Mouse (Mus musculus): ENCODE data around the gene Gm11937. TPM values are rescaled to one million over a fixed set of nuclear protein-coding genes. Genes with fewer than 3 reads are reported as not detected.
"Not testable (repeated sequence)": the region's sequence is repeated elsewhere in the genome, so short reads cannot be mapped to it uniquely, and the experiment has no call there.

The Gm11937 gene
- polyA plus RNA-seq, 1 experiment from 2014 or later: not detected

GRCm38 (mm10) chr11:99597742-99598141, 12.2 kb downstream of the Gm11937 start, which contains the start of gene Krtap9-3:
Krtap9-3 (minus strand) TSS chr11:99598105.
- not testable (repeated sequence) for H3K36me3 ChIP-seq (ENCODE audit: control insufficient read depth, insufficient read depth, low read length); DNase-seq (ENCODE audit: low spot score); H3K27me3 ChIP-seq (replicated peaks; ENCODE audit: control insufficient read depth, insufficient read depth, low read length); H3K9me3 ChIP-seq (replicated peaks; ENCODE audit: control insufficient read depth, low read length); H3K9ac ChIP-seq (ENCODE audit: low read length); H3K27ac ChIP-seq (ENCODE audit: low read depth, low read length); H3K4me3 ChIP-seq (ENCODE audit: low read depth, low read length); H3K4me2 ChIP-seq (ENCODE audit: low read length); H3K4me1 ChIP-seq (ENCODE audit: control insufficient read depth, insufficient read depth, low read length); ATAC-seq
- WGBS: 87% methylated on average over 3 of the region's 6 CpGs

- no peak within 1 kb of the TSS for H3K27ac ChIP-seq (ENCODE audit: low read depth, low read length)
- WGBS: 84% methylated on average over 6 of the region's 6 CpGs
These were observed 19.0 kb downstream of the Gm11937 start, which contains the start of gene Krtap1-3 for GRCm38 (mm10) chr11:99590981-99591380. Krtap1-3 (minus strand) TSS chr11:99591339.

GRCm38 (mm10) chr11:99585096-99585495, 24.9 kb downstream of the Gm11937 start:
- 84% methylated on average over 7 of the region's 7 CpGs for WGBS
- Histone ChIP-seq H3K9me3 (replicated peaks; ENCODE audit: control insufficient read depth, low read length) (no peaks in the 10 kb centered on the region), H3K27me3 (replicated peaks; ENCODE audit: control insufficient read depth, insufficient read depth, low read length) (no peaks in the 10 kb centered on the region), H3K27ac (ENCODE audit: low read depth, low read length) (no peak overlapping the region), H3K4me1 (ENCODE audit: control insufficient read depth, insufficient read depth, low read length) (no peaks in the 10 kb centered on the region), H3K36me3 (ENCODE audit: control insufficient read depth, insufficient read depth, low read length) (no peaks in the 10 kb centered on the region), H3K9ac (ENCODE audit: low read length) (no peak overlapping the region), H3K4me2 (ENCODE audit: low read length) (no peak overlapping the region), H3K4me3 (ENCODE audit: low read depth, low read length) (no peak overlapping the region)
- DNase-seq (ENCODE audit: low spot score): peak; percentile 13
- no peak for ATAC-seq

More at GRCm38 (mm10) chr11:99590981-99591380, 19.0 kb downstream of the Gm11937 start, which contains the start of gene Krtap1-3:
- no peaks in the 10 kb centered on the region for H3K9me3 ChIP-seq (replicated peaks; ENCODE audit: control insufficient read depth, low read length)
- H3K4me2 ChIP-seq (ENCODE audit: low read length): no peak within 1 kb of the TSS
- H3K36me3 ChIP-seq (ENCODE audit: control insufficient read depth, insufficient read depth, low read length): no peaks in the 10 kb centered on the region
- no peaks in the 10 kb centered on the region for H3K4me1 ChIP-seq (ENCODE audit: control insufficient read depth, insufficient read depth, low read length)
- H3K9ac ChIP-seq (ENCODE audit: low read length): no peak within 1 kb of the TSS
- H3K27me3 ChIP-seq (replicated peaks; ENCODE audit: control insufficient read depth, insufficient read depth, low read length): no peaks in the 10 kb centered on the region
- H3K4me3 ChIP-seq (ENCODE audit: low read depth, low read length): no peak within 1 kb of the TSS
- ATAC-seq: no peak
- DNase-seq (ENCODE audit: low spot score): no peak

GRCm38 (mm10) chr11:99583245-99583704, 26.7 kb downstream of the Gm11937 start, which contains the start of gene Krtap1-4:
Krtap1-4 (minus strand) TSS chr11:99583654.
- Histone ChIP-seq H3K27me3 (replicated peaks; ENCODE audit: control insufficient read depth, insufficient read depth, low read length) (no peaks in the 10 kb centered on the region), H3K4me3 (ENCODE audit: low read depth, low read length) (no peak within 1 kb of the TSS), H3K36me3 (ENCODE audit: control insufficient read depth, insufficient read depth, low read length) (no peaks in the 10 kb centered on the region), H3K4me1 (ENCODE audit: control insufficient read depth, insufficient read depth, low read length) (no peaks in the 10 kb centered on the region), H3K9ac (ENCODE audit: low read length) (no peak within 1 kb of the TSS), H3K9me3 (replicated peaks; ENCODE audit: control insufficient read depth, low read length) (no peaks in the 10 kb centered on the region), H3K27ac (ENCODE audit: low read depth, low read length) (no peak within 1 kb of the TSS), H3K4me2 (ENCODE audit: low read length) (no peak within 1 kb of the TSS)
- ATAC-seq: no peak
- DNase-seq (ENCODE audit: low spot score): no peak
- WGBS: 81% methylated on average over 5 of the region's 5 CpGs

- no peaks in the 10 kb centered on the region for H3K9me3 ChIP-seq (replicated peaks; ENCODE audit: control insufficient read depth, low read length)
- H3K9ac ChIP-seq (ENCODE audit: low read length): no peak overlapping the region
- no peak overlapping the region for H3K4me3 ChIP-seq (ENCODE audit: low read depth, low read length)
- no peaks in the 10 kb centered on the region for H3K36me3 ChIP-seq (ENCODE audit: control insufficient read depth, insufficient read depth, low read length)
- H3K4me1 ChIP-seq (ENCODE audit: control insufficient read depth, insufficient read depth, low read length): no peaks in the 10 kb centered on the region
- DNase-seq (ENCODE audit: low spot score): no peak
- 66% methylated on average over 6 of the region's 6 CpGs for WGBS
- H3K4me2 ChIP-seq (ENCODE audit: low read length): no peak overlapping the region
- no peak overlapping the region for H3K27ac ChIP-seq (ENCODE audit: low read depth, low read length)
- no peak for ATAC-seq
- no peaks in the 10 kb centered on the region for H3K27me3 ChIP-seq (replicated peaks; ENCODE audit: control insufficient read depth, insufficient read depth, low read length)
These were observed 28.4 kb downstream of the Gm11937 start for GRCm38 (mm10) chr11:99581564-99581963.

GRCm38 (mm10) chr11:99581051-99581450, 28.9 kb downstream of the Gm11937 start:
- no peaks in the 10 kb centered on the region for H3K9me3 ChIP-seq (replicated peaks; ENCODE audit: control insufficient read depth, low read length)
- H3K4me3 ChIP-seq (ENCODE audit: low read depth, low read length): no peak overlapping the region
- DNase-seq (ENCODE audit: low spot score) (no peak), ATAC-seq (no peak)
- WGBS: 90% methylated on average over 5 of the region's 5 CpGs
- no peaks in the 10 kb centered on the region for H3K4me1 ChIP-seq (ENCODE audit: control insufficient read depth, insufficient read depth, low read length)
- no peak overlapping the region for H3K4me2 ChIP-seq (ENCODE audit: low read length)
- H3K27ac ChIP-seq (ENCODE audit: low read depth, low read length): no peak overlapping the region
- no peaks in the 10 kb centered on the region for H3K36me3 ChIP-seq (ENCODE audit: control insufficient read depth, insufficient read depth, low read length)
- no peak overlapping the region for H3K9ac ChIP-seq (ENCODE audit: low read length)
- no peaks in the 10 kb centered on the region for H3K27me3 ChIP-seq (replicated peaks; ENCODE audit: control insufficient read depth, insufficient read depth, low read length)

GRCm38 (mm10) chr11:99580636-99581035, 29.4 kb downstream of the Gm11937 start, which contains the start of gene Krtap1-5:
Krtap1-5 (minus strand) TSS chr11:99581016.
- 84% methylated on average over 5 of the region's 6 CpGs for WGBS
- Histone ChIP-seq H3K9me3 (replicated peaks; ENCODE audit: control insufficient read depth, low read length) (no peaks in the 10 kb centered on the region), H3K4me1 (ENCODE audit: control insufficient read depth, insufficient read depth, low read length) (no peaks in the 10 kb centered on the region), H3K27ac (ENCODE audit: low read depth, low read length) (no peak within 1 kb of the TSS), H3K4me2 (ENCODE audit: low read length) (no peak within 1 kb of the TSS), H3K9ac (ENCODE audit: low read length) (no peak within 1 kb of the TSS), H3K27me3 (replicated peaks; ENCODE audit: control insufficient read depth, insufficient read depth, low read length) (no peaks in the 10 kb centered on the region), H3K4me3 (ENCODE audit: low read depth, low read length) (no peak within 1 kb of the TSS), H3K36me3 (ENCODE audit: control insufficient read depth, insufficient read depth, low read length) (no peaks in the 10 kb centered on the region)
- DNase-seq (ENCODE audit: low spot score) (no peak), ATAC-seq (no peak)

- peak; percentile 70 for ATAC-seq
- H3K4me1 ChIP-seq (ENCODE audit: control insufficient read depth, insufficient read depth, low read length): no peaks in the 10 kb centered on the region
These were observed 35.9 kb downstream of the Gm11937 start for GRCm38 (mm10) chr11:99574106-99574505.

GRCm38 (mm10) chr11:99573164-99573563, 36.8 kb downstream of the Gm11937 start:
- Histone ChIP-seq H3K4me1 (ENCODE audit: control insufficient read depth, insufficient read depth, low read length) (no peaks in the 10 kb centered on the region), H3K4me2 (ENCODE audit: low read length) (no peak overlapping the region), H3K27ac (ENCODE audit: low read depth, low read length) (no peak overlapping the region), H3K36me3 (ENCODE audit: control insufficient read depth, insufficient read depth, low read length) (no peaks in the 10 kb centered on the region), H3K9me3 (replicated peaks; ENCODE audit: control insufficient read depth, low read length) (no peaks in the 10 kb centered on the region), H3K4me3 (ENCODE audit: low read depth, low read length) (no peak overlapping the region), H3K27me3 (replicated peaks; ENCODE audit: control insufficient read depth, insufficient read depth, low read length) (no peaks in the 10 kb centered on the region), H3K9ac (ENCODE audit: low read length) (no peak overlapping the region)
- no peak for DNase-seq (ENCODE audit: low spot score)
- no peak for ATAC-seq
- 23% methylated on average over 4 of the region's 4 CpGs for WGBS

More at GRCm38 (mm10) chr11:99574106-99574505, 35.9 kb downstream of the Gm11937 start:
- 3% methylated on average over 7 of the region's 7 CpGs for WGBS
- H3K27me3 ChIP-seq (replicated peaks; ENCODE audit: control insufficient read depth, insufficient read depth, low read length): no peaks in the 10 kb centered on the region
- H3K27ac ChIP-seq (ENCODE audit: low read depth, low read length): no peak overlapping the region
- H3K9me3 ChIP-seq (replicated peaks; ENCODE audit: control insufficient read depth, low read length): no peaks in the 10 kb centered on the region
- H3K4me2 ChIP-seq (ENCODE audit: low read length): peak overlapping the region; percentile 42
- H3K4me3 ChIP-seq (ENCODE audit: low read depth, low read length): no peak overlapping the region
- peak overlapping the region; percentile 37; the same call in 1 of the 2 replicates for H3K9ac ChIP-seq (ENCODE audit: low read length)
- H3K36me3 ChIP-seq (ENCODE audit: control insufficient read depth, insufficient read depth, low read length): no peaks in the 10 kb centered on the region
- peak; percentile 86 for DNase-seq (ENCODE audit: low spot score)
